ENCODE assay signal across 11 mouse cellular contexts in genomic region chr10:95255018-95255680, GRCm38 (mm10).
DNase-seq lines count a peak whose midpoint lies in the region; ATAC-seq and TF ChIP-seq lines count a peak whose summit lies in the region.
"Had no signal": no experiment of that assay in that cellular context is flagged by ENCODE, and none has a peak within 500 bp of the region (broad histone marks: within the 10 kb centered on the region; RNA-seq: fewer than 3 reads in every experiment).

No protein-coding gene starts in this region.

- H3K9me3 ChIP-seq in hindbrain, embryonic 15.5 days: no peaks in the 10 kb centered on the region
- H3K9me3 ChIP-seq in hindbrain, embryonic 14.5 days (ENCODE audit: control insufficient read depth, low read length): no peaks in the 10 kb centered on the region
- H3K9me3 ChIP-seq in midbrain, embryonic 15.5 days: no peaks in the 10 kb centered on the region
- H3K9me3 ChIP-seq in midbrain, postnatal 0 days (ENCODE audit: low read length): no peaks in the 10 kb centered on the region
- H3K9me3 ChIP-seq: heart, embryonic 13.5 days; liver, embryonic 12.5 days had no signal

- no peak overlapping the region; the same call in 1 of the 2 replicates for H3K27ac ChIP-seq in hindbrain, embryonic 15.5 days (replicated peaks)
- no peak overlapping the region for H3K27ac ChIP-seq in hindbrain, embryonic 14.5 days
- H3K27ac ChIP-seq in midbrain, embryonic 15.5 days: no peak overlapping the region
- no peak overlapping the region for H3K27ac ChIP-seq in midbrain, postnatal 0 days (ENCODE audit: low read depth, low read length)
- H3K27ac ChIP-seq: liver, embryonic 12.5 days had no signal

- H3K4me3 ChIP-seq in hindbrain, embryonic 15.5 days: no peak overlapping the region
- H3K4me3 ChIP-seq in hindbrain, embryonic 14.5 days (replicated peaks; ENCODE audit: low read length): no peak overlapping the region
- H3K4me3 ChIP-seq in midbrain, embryonic 15.5 days: no peak overlapping the region
- H3K4me3 ChIP-seq in midbrain, postnatal 0 days (ENCODE audit: low read depth, low read length): no peak overlapping the region
- H3K4me3 ChIP-seq: erythroblast, embryonic 14.5 days; heart, embryonic 13.5 days; liver, embryonic 12.5 days had no signal

- no peak for ATAC-seq in hindbrain, embryonic 15.5 days (ENCODE audit: low FRiP score, low read depth)
- no peak for ATAC-seq in hindbrain, embryonic 14.5 days (ENCODE audit: low FRiP score)
- ATAC-seq in midbrain, embryonic 15.5 days (replicated peaks): no peak
- no peak for ATAC-seq in midbrain, postnatal 0 days (ENCODE audit: low FRiP score)
- ATAC-seq: liver, embryonic 12.5 days had no signal

- 0 out of 2 replicates have a peak overlapping the region, but pooled peaks have one; percentile 33 for H3K4me2 ChIP-seq in hindbrain, embryonic 15.5 days
- H3K4me2 ChIP-seq in hindbrain, embryonic 14.5 days (replicated peaks): no peak overlapping the region
- peak overlapping the region; percentile 7; the same call in 1 of the 2 replicates for H3K4me2 ChIP-seq in midbrain, embryonic 15.5 days
- H3K4me2 ChIP-seq in midbrain, postnatal 0 days (ENCODE audit: low read depth, low read length, poor library complexity, severe bottlenecking): no peak overlapping the region
- H3K4me2 ChIP-seq: liver, embryonic 12.5 days had no signal

- 70% methylated on average over 8 of the region's 8 CpGs for WGBS in hindbrain, embryonic 15.5 days
- WGBS in hindbrain, embryonic 14.5 days: 69% methylated on average over 8 of the region's 8 CpGs
- 71% methylated on average over 8 of the region's 8 CpGs for WGBS in midbrain, embryonic 15.5 days
- 73% methylated on average over 8 of the region's 8 CpGs for WGBS in midbrain, postnatal 0 days

- no peaks in the 10 kb centered on the region for H3K36me3 ChIP-seq in hindbrain, embryonic 15.5 days
- H3K36me3 ChIP-seq in hindbrain, embryonic 14.5 days (replicated peaks; ENCODE audit: control insufficient read depth, insufficient read depth): no peaks in the 10 kb centered on the region
- H3K36me3 ChIP-seq in midbrain, embryonic 15.5 days (replicated peaks): no peaks in the 10 kb centered on the region
- no peaks in the 10 kb centered on the region for H3K36me3 ChIP-seq in midbrain, postnatal 0 days (ENCODE audit: insufficient read depth, low read length)
- H3K36me3 ChIP-seq: heart, embryonic 13.5 days; liver, embryonic 12.5 days had no signal

- H3K9ac ChIP-seq in hindbrain, embryonic 15.5 days: no peak overlapping the region
- no peak overlapping the region for H3K9ac ChIP-seq in hindbrain, embryonic 14.5 days
- no peak overlapping the region for H3K9ac ChIP-seq in midbrain, embryonic 15.5 days
- H3K9ac ChIP-seq in midbrain, postnatal 0 days (replicated peaks; ENCODE audit: low read length, poor library complexity, severe bottlenecking): no peak overlapping the region
- H3K9ac ChIP-seq: liver, embryonic 12.5 days had no signal

- H3K27me3 ChIP-seq in hindbrain, embryonic 15.5 days: no peaks in the 10 kb centered on the region
- no peaks in the 10 kb centered on the region for H3K27me3 ChIP-seq in hindbrain, embryonic 14.5 days (ENCODE audit: control insufficient read depth, insufficient read depth, low read length)
- H3K27me3 ChIP-seq in midbrain, embryonic 15.5 days (replicated peaks): no peaks in the 10 kb centered on the region
- H3K27me3 ChIP-seq in midbrain, postnatal 0 days (ENCODE audit: insufficient read depth, low read length): no peaks in the 10 kb centered on the region
- H3K27me3 ChIP-seq: CH12.LX; heart, embryonic 13.5 days; liver, embryonic 12.5 days had no signal

- no peak for TF ChIP-seq CTCF in midbrain, postnatal 0 days (IDR thresholded peaks at IDR 0.05)

- no peak for DNase-seq in hindbrain, embryonic 14.5 days (ENCODE audit: low spot score)
- DNase-seq in midbrain, postnatal 0 days (ENCODE audit: low spot score): no peak
- peak; percentile 34 for DNase-seq in fibroblast of lung, adult 2 months (ENCODE audit: low read depth)
- no peak for DNase-seq in testis, postnatal 10 days (ENCODE audit: low spot score)
- DNase-seq in ovary, postnatal 36 days (ENCODE audit: low spot score): no peak

- peaks cover 33% of the 10 kb centered on the region for H3K4me1 ChIP-seq in hindbrain, embryonic 15.5 days (replicated peaks)
- H3K4me1 ChIP-seq in hindbrain, embryonic 14.5 days (replicated peaks; ENCODE audit: control insufficient read depth, insufficient read depth, low read length): peaks cover 14% of the 10 kb centered on the region
- H3K4me1 ChIP-seq in midbrain, embryonic 15.5 days: peaks cover 27% of the 10 kb centered on the region; the same call in 1 of the 2 replicates
- peaks cover 6% of the 10 kb centered on the region; the same call in 1 of the 2 replicates for H3K4me1 ChIP-seq in midbrain, postnatal 0 days (ENCODE audit: insufficient read depth, low read length)
- H3K4me1 ChIP-seq: liver, embryonic 12.5 days had no signal

Comparison
In these comparisons a context has a peak if more than half of its experiments do, and no peak if none do; other contexts are left out.
1. H3K4me2 ChIP-seq: peak in hindbrain, embryonic 15.5 days (single experiment) and midbrain, embryonic 15.5 days (single experiment); none in hindbrain, embryonic 14.5 days (single experiment) and midbrain, postnatal 0 days (single experiment).